Mouse (Mus musculus) lung, embryonic 16.5 days (tissue): ENCODE measurements at regions not wholly inside any gene's neighbourhood (a gene's known extent, or its start where the extent isn't known, plus 50 kb on each side); places are given as distances from the start of the nearest gene placed in this dataset.
A peak's percentile ranks its signal among the peaks of the same experiment; 100 is the strongest.

Source experiments
- ATAC-seq: fragments of 200-750 bp; cut with Nextera tagmentation; 2 replicates; pipeline ENCODE4 v1.8.0; 2017; ENCODE audit warnings: low read depth, mild to moderate bottlenecking, moderate library complexity
- H3K27ac ChIP-seq: fragments of 300-500 bp; sonication (generic); 2 replicates; pipeline ENCODE4 v1.5.1; 2014; ENCODE audit warnings: mild to moderate bottlenecking, control low read depth, low read length
- H3K27me3 ChIP-seq: fragments of 300-500 bp; sonication (generic); 2 replicates; pipeline ENCODE4 v1.6.1; 2014; ENCODE audit warnings: low read depth, low read length, mixed read lengths; ENCODE audit not compliant: control insufficient read depth, insufficient read depth
- H3K36me3 ChIP-seq: fragments of 300-500 bp; sonication (generic); 2 replicates; pipeline ENCODE4 v1.6.1; 2014; ENCODE audit warnings: low read length; ENCODE audit not compliant: control insufficient read depth, insufficient read depth
- H3K4me1 ChIP-seq: fragments of 300-500 bp; sonication (generic); replicated peaks from 2 replicates; pipeline ENCODE4 v1.6.1; 2014; ENCODE audit warnings: low read length, mixed read lengths; ENCODE audit not compliant: control insufficient read depth, insufficient read depth
- H3K4me2 ChIP-seq: fragments of 300-500 bp; sonication (generic); 2 replicates; pipeline ENCODE4 v1.6.1; 2014; ENCODE audit warnings: low read depth, low read length, control low read depth
- H3K4me3 ChIP-seq: fragments of 300-500 bp; sonication (generic); 2 replicates; pipeline ENCODE4 v1.5.1; 2014; ENCODE audit warnings: mild to moderate bottlenecking, low read length, control low read depth
- H3K9ac ChIP-seq: fragments of 300-500 bp; sonication (generic); 2 replicates; pipeline ENCODE4 v1.6.1; 2014; ENCODE audit warnings: low read length, control low read depth
- H3K9me3 ChIP-seq: fragments of 300-500 bp; sonication (generic); 2 replicates; pipeline ENCODE4 v1.6.1; 2016; ENCODE audit warnings: low read length; ENCODE audit not compliant: control insufficient read depth
- WGBS: fragments of 180-500 bp; shearing (Covaris S2); extraction: QIAGEN DNeasy Blood & Tissue Kit; methylation state at CpG from one replicate; pipeline ENCODE4 v1.1.7; 2014; 5-methylcytosine and 5-hydroxymethylcytosine counted together

GRCm38 (mm10) chr5:75451693-75452092, 123.0 kb upstream of the Kit start:
- peak; percentile 79 for ATAC-seq
- Histone ChIP-seq H3K36me3 (no peaks in the 10 kb centered on the region), H3K4me1 (peaks cover 7% of the 10 kb centered on the region; the same call in 1 of the 2 replicates), H3K27ac (no peak overlapping the region), H3K4me3 (no peak overlapping the region), H3K27me3 (no peaks in the 10 kb centered on the region), H3K4me2 (no peak overlapping the region), H3K9me3 (no peaks in the 10 kb centered on the region), H3K9ac (no peak overlapping the region)
- 46% methylated on average over 8 of the region's 8 CpGs for WGBS

GRCm38 (mm10) chr5:75453757-75454390, 120.8 kb upstream of the Kit start:
- Histone ChIP-seq H3K9me3 (no peaks in the 10 kb centered on the region), H3K27ac (no peak overlapping the region), H3K27me3 (no peaks in the 10 kb centered on the region), H3K4me3 (no peak overlapping the region), H3K4me2 (no peak overlapping the region), H3K4me1 (peaks cover 7% of the 10 kb centered on the region; the same call in 1 of the 2 replicates), H3K9ac (no peak overlapping the region), H3K36me3 (no peaks in the 10 kb centered on the region)
- WGBS, result 66% methylated on average over 9 of the region's 9 CpGs
- no peak for ATAC-seq

- WGBS, result 81% methylated on average over 16 of the region's 16 CpGs
- ATAC-seq, result no peak
- Histone ChIP-seq H3K36me3 (no peaks in the 10 kb centered on the region), H3K9ac (no peak overlapping the region), H3K27ac (no peak overlapping the region), H3K4me3 (no peak overlapping the region), H3K27me3 (no peaks in the 10 kb centered on the region), H3K4me2 (no peak overlapping the region), H3K9me3 (no peaks in the 10 kb centered on the region), H3K4me1 (peaks cover 7% of the 10 kb centered on the region; the same call in 1 of the 2 replicates)
Observed at GRCm38 (mm10) chr5:75454961-75455541, 119.7 kb upstream of the Kit start.

GRCm38 (mm10) chr5:75457403-75457802, 117.3 kb upstream of the Kit start:
- H3K27me3 ChIP-seq, result no peaks in the 10 kb centered on the region
- no peaks in the 10 kb centered on the region for H3K9me3 ChIP-seq
- no peak overlapping the region for H3K9ac ChIP-seq
- H3K4me1 ChIP-seq, result no peaks in the 10 kb centered on the region; the same call in 1 of the 2 replicates
- no peak overlapping the region for H3K4me3 ChIP-seq
- no peak overlapping the region for H3K27ac ChIP-seq
- ATAC-seq, result no peak
- 78% methylated on average over 6 of the region's 6 CpGs for WGBS
- no peaks in the 10 kb centered on the region for H3K36me3 ChIP-seq
- no peak overlapping the region for H3K4me2 ChIP-seq

- 89% methylated on average over 7 of the region's 7 CpGs for WGBS
Observed at GRCm38 (mm10) chr5:75458317-75458716, 116.4 kb upstream of the Kit start.

GRCm38 (mm10) chr5:75459758-75460354, 114.9 kb upstream of the Kit start:
- Histone ChIP-seq H3K9me3 (no peaks in the 10 kb centered on the region), H3K4me1 (no peaks in the 10 kb centered on the region; the same call in 1 of the 2 replicates), H3K9ac (no peak overlapping the region), H3K4me2 (no peak overlapping the region), H3K27ac (0 out of 2 replicates have a peak overlapping the region, but pooled peaks have one; percentile 3), H3K36me3 (no peaks in the 10 kb centered on the region), H3K27me3 (no peaks in the 10 kb centered on the region), H3K4me3 (no peak overlapping the region)
- ATAC-seq, result no peak
- WGBS, result 37% methylated on average over 3 of the region's 3 CpGs

More at GRCm38 (mm10) chr5:75458317-75458716, 116.4 kb upstream of the Kit start:
- no peak overlapping the region for H3K9ac ChIP-seq
- H3K27me3 ChIP-seq, result no peaks in the 10 kb centered on the region
- ATAC-seq, result no peak
- no peaks in the 10 kb centered on the region; the same call in 1 of the 2 replicates for H3K4me1 ChIP-seq
- no peaks in the 10 kb centered on the region for H3K36me3 ChIP-seq
- H3K27ac ChIP-seq, result no peak overlapping the region
- no peak overlapping the region for H3K4me3 ChIP-seq
- no peak overlapping the region for H3K4me2 ChIP-seq
- H3K9me3 ChIP-seq, result no peaks in the 10 kb centered on the region

GRCm38 (mm10) chr5:75460414-75461025, 114.2 kb upstream of the Kit start:
- ATAC-seq, result no peak
- no peak overlapping the region for H3K27ac ChIP-seq
- no peak overlapping the region for H3K4me2 ChIP-seq
- WGBS, result 49% methylated on average over 9 of the region's 9 CpGs
- H3K9me3 ChIP-seq, result no peaks in the 10 kb centered on the region
- no peak overlapping the region for H3K4me3 ChIP-seq
- no peaks in the 10 kb centered on the region for H3K36me3 ChIP-seq
- no peak overlapping the region for H3K9ac ChIP-seq
- no peaks in the 10 kb centered on the region; the same call in 1 of the 2 replicates for H3K4me1 ChIP-seq
- no peaks in the 10 kb centered on the region for H3K27me3 ChIP-seq

GRCm38 (mm10) chr5:75461368-75461767, 113.3 kb upstream of the Kit start:
- no peak for ATAC-seq
- Histone ChIP-seq H3K9me3 (no peaks in the 10 kb centered on the region), H3K4me1 (no peaks in the 10 kb centered on the region; the same call in 1 of the 2 replicates), H3K4me2 (no peak overlapping the region), H3K36me3 (no peaks in the 10 kb centered on the region), H3K4me3 (no peak overlapping the region), H3K9ac (no peak overlapping the region), H3K27me3 (no peaks in the 10 kb centered on the region), H3K27ac (no peak overlapping the region)
- WGBS, result 77% methylated on average over 5 of the region's 5 CpGs

GRCm38 (mm10) chr5:75463591-75463990, 111.1 kb upstream of the Kit start:
- no peak overlapping the region for H3K4me2 ChIP-seq
- no peak for ATAC-seq
- H3K27ac ChIP-seq, result no peak overlapping the region
- H3K9me3 ChIP-seq, result no peaks in the 10 kb centered on the region
- no peak overlapping the region for H3K4me3 ChIP-seq
- H3K27me3 ChIP-seq, result no peaks in the 10 kb centered on the region
- no peaks in the 10 kb centered on the region; the same call in 1 of the 2 replicates for H3K4me1 ChIP-seq
- H3K36me3 ChIP-seq, result no peaks in the 10 kb centered on the region
- no peak overlapping the region for H3K9ac ChIP-seq
- 78% methylated on average over 4 of the region's 4 CpGs for WGBS
